Mouse (Mus musculus) urinary bladder, postnatal 36 days (tissue): Measurements from ENCODE around the gene Lypd4.
A peak's percentile ranks its signal among the peaks of the same experiment; 100 is the strongest.
"Not testable (repeated sequence)": the region's sequence is repeated elsewhere in the genome, so short reads cannot be mapped to it uniquely, and the experiment has no call there.

ENCODE experiments used
- DNase-seq, 2 experiments: peaks; one replicate each; pipeline ENCODE4 v3.0.0; 2022; ENCODE audit warnings: low spot score in 2 of 2, mixed read lengths in 1 of 2

Gene Lypd4

DNA sequence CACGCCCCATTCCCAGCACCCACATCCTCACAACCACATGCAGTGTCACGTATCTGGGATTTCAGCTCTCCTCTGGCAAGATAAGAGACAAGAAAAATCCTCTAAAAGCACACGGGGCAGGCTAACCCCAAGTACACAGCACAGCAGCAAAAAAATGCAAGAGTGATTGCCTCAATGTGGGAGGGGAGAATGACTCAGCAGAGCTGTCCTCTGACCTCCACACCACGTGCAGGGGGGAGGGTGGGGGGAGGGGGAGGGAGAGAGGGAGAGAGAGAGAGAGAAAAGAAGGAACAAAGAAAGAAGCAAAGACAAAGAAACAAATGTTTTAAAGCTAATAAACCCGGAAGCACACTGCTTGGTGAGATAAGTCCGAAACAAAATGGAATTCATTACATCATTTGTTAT, 18.8 kb downstream of the Lypd4 start:
- peak in 1 of 2 experiments; percentile 13 for DNase-seq

GRCm38 (mm10) chr7:24850162-24850561, 19.6 kb downstream of the Lypd4 start:
- DNase-seq: no peak

GRCm38 (mm10) chr7:24846576-24846975, 23.2 kb downstream of the Lypd4 start:
- DNase-seq: not testable (repeated sequence)

DNA sequence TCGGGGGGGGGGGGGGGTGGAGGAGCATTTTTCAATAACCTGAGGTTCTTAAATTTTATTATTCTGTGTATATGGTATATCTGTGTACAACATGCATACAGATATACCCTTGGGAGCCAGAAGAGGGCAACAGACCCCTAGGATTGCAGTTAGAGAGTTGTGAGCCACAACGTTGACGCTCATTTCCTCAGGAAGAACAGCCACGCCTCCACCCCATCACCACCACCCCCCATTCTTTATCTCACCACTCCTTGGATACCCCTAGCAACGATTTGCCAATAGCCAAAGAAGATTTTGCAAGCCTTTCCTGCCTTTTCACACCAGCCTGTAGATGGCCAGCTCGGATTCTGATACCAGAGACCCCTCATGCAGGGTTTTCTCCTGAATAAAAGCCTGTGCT, 24.0 kb downstream of the Lypd4 start:
- no peak for DNase-seq

- no peak for DNase-seq
These were observed 24.6 kb downstream of the Lypd4 start for GRCm38 (mm10) chr7:24845181-24845580.

DNA sequence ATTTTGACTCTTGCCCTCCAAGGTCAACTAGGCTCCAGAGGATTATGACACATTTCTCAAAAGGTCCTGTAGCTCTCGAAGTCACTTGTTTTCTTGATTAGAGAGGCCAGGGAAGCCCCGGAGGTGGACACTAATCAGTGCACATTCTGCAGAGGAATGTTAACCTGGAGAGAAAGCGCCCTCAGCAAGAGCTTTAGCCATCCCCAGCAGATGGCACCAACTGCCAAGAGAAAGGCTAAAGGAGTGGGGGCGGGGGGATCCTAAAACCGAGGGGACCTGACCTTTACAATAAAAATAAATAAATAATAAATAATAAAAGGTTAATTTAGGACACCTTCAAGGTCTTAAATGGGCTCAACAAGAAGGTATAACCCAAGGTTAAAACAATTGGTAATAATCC, 25.6 kb downstream of the Lypd4 start:
- no peak for DNase-seq

- DNase-seq: no peak
These were observed 28.7 kb downstream of the Lypd4 start for GRCm38 (mm10) chr7:24841009-24841408.

DNA sequence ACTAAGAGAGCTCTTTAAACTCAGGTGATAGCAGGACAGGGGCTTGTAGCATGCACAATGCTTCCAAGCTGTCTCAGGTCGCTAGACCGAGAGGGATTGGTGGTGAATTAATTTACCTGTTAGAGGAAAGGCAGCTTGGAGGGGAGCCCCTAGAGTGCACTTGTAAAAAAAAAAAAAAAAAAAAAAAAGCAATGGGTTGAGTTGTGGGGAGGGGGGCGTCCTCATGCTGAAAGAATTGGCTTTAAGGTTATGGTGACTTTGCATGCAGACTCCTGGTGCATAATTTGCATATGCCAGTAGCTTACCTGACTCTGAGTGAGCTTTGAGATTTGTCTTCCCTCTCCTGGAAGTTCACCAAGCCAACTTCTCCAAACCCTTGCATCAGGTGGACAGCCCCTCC, 29.4 kb downstream of the Lypd4 start:
- DNase-seq: no peak

GRCm38 (mm10) chr7:24839410-24839808, 30.3 kb downstream of the Lypd4 start:
- no peak for DNase-seq

DNA sequence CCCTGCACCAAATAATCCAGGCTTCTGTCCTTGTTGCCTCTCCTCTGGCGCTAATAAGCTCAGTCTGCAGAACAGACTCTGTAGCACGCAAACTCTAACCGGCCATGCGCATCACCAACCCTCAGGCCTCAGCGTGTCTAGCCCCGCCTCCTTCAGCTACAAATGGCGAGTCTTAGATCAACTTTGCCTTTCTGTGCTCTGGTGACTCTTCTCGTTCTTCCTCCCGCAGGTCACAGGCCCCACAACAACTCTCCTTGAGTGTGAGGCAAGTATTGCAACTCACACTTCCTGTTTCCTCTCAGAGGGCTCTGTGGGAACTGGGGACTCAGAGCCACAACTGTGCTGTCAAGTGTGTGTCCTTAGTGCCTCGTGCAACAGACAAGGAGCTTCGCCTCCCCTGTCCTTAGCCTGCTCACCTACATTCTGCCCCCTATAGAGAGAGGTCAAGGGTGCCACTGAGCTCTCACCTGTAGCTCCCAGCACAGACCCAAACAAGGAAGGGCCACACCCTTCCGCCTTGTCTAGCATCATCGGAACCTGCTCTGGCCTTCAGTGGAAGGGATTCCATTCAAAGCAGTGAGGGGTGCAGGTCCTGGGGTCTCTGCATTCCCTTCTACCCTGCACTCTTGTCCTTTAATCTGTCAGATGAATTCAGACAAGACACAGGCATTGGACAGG, 30.9 kb downstream of the Lypd4 start:
- not testable (repeated sequence) for DNase-seq

DNA sequence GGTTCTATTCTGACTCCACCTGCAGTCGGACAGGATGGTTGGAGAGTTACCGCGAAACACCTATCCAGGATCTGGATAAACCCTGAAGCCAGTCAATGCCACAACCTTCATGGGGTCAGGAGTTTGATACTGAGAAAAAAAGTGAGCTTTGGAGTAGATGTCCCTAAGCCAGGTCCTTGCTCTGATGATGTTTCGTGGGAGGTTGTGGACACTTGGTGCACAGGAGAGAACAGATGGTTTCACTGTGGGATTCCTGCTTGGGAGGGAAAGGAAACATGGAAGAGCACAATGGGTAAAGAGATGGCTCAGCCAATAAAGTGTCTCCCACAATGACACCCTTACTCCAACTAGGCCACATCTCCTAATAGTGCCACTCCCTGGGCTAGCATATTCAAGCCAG, 42.6 kb downstream of the Lypd4 start:
- no peak for DNase-seq

GRCm38 (mm10) chr7:24824452-24824851, 45.3 kb downstream of the Lypd4 start:
- DNase-seq: no peak

DNA sequence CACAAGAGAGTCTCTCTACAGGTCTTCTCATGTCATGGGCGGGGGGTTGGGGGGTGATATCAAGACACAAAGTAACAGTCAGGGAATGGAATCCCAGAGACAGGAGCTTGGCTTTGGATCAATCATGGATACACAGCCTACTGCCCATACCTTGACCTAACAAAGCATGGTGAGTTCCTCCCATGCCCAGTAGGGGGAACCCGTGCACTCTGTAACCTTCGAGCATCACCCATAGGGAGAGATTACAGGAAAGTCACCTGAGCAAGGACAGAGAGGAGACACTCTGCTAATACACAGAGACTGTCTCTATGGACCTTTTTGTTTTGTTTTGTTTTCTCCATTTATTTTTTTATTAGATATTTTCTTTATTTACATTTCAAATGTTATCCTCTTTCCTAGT, 52.2 kb downstream of the Lypd4 start:
- peak; percentile 72 to 73 for DNase-seq
